Mouse (Mus musculus): ENCODE data around the gene Rad52.

DNA sequence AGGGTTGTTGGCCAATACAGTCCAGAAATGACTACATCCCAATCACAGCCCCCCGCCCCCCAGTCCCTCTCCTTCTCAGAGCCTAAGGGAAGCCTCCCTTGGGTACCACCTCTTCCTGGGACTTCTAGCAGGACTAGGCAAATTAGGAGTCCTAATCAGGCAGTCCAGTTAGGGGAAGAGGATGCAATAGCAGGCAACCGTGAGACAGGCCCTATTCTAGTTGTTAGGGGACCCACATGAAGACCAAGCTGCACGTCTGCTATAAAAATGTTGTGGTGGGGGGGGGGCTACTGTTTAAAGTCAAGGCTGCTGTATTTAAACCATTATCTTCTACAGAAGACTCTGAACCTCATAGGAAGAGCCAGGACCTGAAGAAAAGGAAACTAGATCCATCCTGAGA lies 19.6 kb downstream of the Rad52 start:
- TF ChIP-seq CTCF (IDR thresholded peaks at IDR 0.05; ENCODE audit: low read depth) (no peak), EP300 (optimal IDR thresholded peaks at IDR 0.05) (no peak)
